ENCODE assay signal across 8 mouse cellular contexts in genomic region chr7:73399501-73400044, GRCm38 (mm10). TPM values are rescaled to one million over a fixed set of nuclear protein-coding genes. Genes with fewer than 3 reads are reported as not detected.
A peak's percentile ranks its signal among the peaks of the same experiment; 100 is the strongest.
DNase-seq lines count a peak whose midpoint lies in the region; ATAC-seq and TF ChIP-seq lines count a peak whose summit lies in the region.

No protein-coding gene starts in this region.

- H3K4me1 ChIP-seq in brown adipose tissue, adult 24 weeks (ENCODE audit: control insufficient read depth, insufficient read depth, insufficient read length, low read length): peaks cover 9% of the 10 kb centered on the region
- H3K4me1 ChIP-seq in embryonic fibroblast, embryonic 13.5 days (ENCODE audit: control insufficient read depth, insufficient read depth, low read length): peaks cover 9% of the 10 kb centered on the region

- peak; percentile 38 for TF ChIP-seq CTCF in embryonic fibroblast, embryonic 13.5 days (IDR thresholded peaks at IDR 0.05; ENCODE audit: borderline replicate concordance, insufficient read depth, low read length)

- intact Hi-C loops in heart, postnatal 14 days (cut with DNase I): loop anchor here (5.0 kb wide), 2 partner anchors 362 to 997 kb away; no protein-coding TSS in a partner anchor

- ATAC-seq in monocyte, adult 5-6 weeks (replicated peaks; ENCODE audit: insufficient number of reproducible peaks, low FRiP score, low TSS enrichment, poor library complexity, severe bottlenecking): no peak

- TF ChIP-seq POLR2A in embryonic fibroblast, embryonic 13.5 days (IDR thresholded peaks at IDR 0.05; ENCODE audit: low read depth, low read length): no peak

- DNase-seq in R1 (ENCODE audit: low read depth, low spot score): peak; percentile 89
- DNase-seq in heart, postnatal 14 days: peak; percentile 76 to 89
- DNase-seq in kidney, postnatal 4 days: peak; percentile 84 to 89
- DNase-seq in lung, postnatal 14 days: peak; percentile 91
- DNase-seq in right cerebral cortex, postnatal 10 days (ENCODE audit: low spot score in 2 of 2): peak; percentile 79 to 88

- peak overlapping the region; percentile 17 for H3K4me3 ChIP-seq in brown adipose tissue, adult 24 weeks (ENCODE audit: insufficient read depth, low read depth, low read length)
- H3K4me3 ChIP-seq in embryonic fibroblast, embryonic 13.5 days (ENCODE audit: insufficient read depth, low read length): no peak overlapping the region

- H3K27ac ChIP-seq in brown adipose tissue, adult 24 weeks (replicated peaks; ENCODE audit: low read depth, low read length): no peak overlapping the region
- H3K27ac ChIP-seq in embryonic fibroblast, embryonic 13.5 days (ENCODE audit: insufficient read depth, low read length): peak overlapping the region; percentile 12; the same call in 1 of the 2 replicates

RNA-seq across cellular contexts. Expression of gene Rgma, which starts 24.3 kb away (rescaled TPM):
- 12.8 and 14.5 TPM in 2 replicates for polyA plus RNA-seq in brown adipose tissue, adult 24 weeks (2012; ENCODE audit: insufficient read depth, insufficient read length, missing spikeins)
- polyA plus RNA-seq in embryonic fibroblast, embryonic 13.5 days (2011; ENCODE audit: insufficient read length, low read depth, missing spikeins): 12.6 and 19.3 TPM in 2 replicates
- total RNA-seq in heart, postnatal 14 days (2021): 10 to 100 TPM; 63.3 to 76.9 TPM
- total RNA-seq in monocyte, adult 5-6 weeks (2017): not detected in 3 replicates

Comparison
In these comparisons a context has a peak if more than half of its experiments do, and no peak if none do; other contexts are left out.
1. RNA of gene Rgma, which starts 24.3 kb away (total RNA-seq): 63.3 to 76.9 TPM in heart, postnatal 14 days; not detected in monocyte, adult 5-6 weeks; every median in the first group is over 10 times any median in the second.
2. Peak in every context shown above with its lines, with median percentiles within 50 percentile points of each other: DNase-seq.